Mouse (Mus musculus): ENCODE results near the gene Tmem63c.

DNA sequence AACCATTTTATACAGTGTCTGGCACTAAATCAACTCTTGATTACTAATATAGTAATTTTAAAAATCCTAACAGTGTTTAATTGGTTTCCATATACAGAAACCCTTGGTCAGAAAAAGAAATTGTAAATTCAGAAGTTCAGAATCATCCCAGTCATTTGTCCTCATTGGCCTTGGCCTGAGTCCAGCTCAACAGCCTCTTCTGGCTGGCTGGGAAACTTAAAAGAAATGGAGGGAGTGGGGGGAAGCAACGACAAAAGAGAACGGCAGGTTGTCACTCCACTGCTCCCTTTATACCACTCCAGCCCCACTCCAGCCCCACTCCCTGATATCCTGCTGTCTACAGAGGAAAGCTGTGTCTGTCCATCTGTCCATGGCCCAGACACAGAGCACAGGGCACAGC, 110.0 kb downstream of the Tmem63c start:
- no peak for TF ChIP-seq ZKSCAN1 (IDR thresholded peaks at IDR 0.05; ENCODE audit: low read depth, low read length)
- TF ChIP-seq CTCF (IDR thresholded peaks at IDR 0.05 in 2 of 3, conservative IDR thresholded peaks at IDR 0.05 in 1 of 3; ENCODE audit: control insufficient read depth in 1 of 3, insufficient read depth in 1 of 3, low read depth in 2 of 3, low read length in 3 of 3, poor library complexity in 1 of 3, severe bottlenecking in 1 of 3), result no peak
- no peak for TF ChIP-seq MYB (IDR thresholded peaks at IDR 0.05; ENCODE audit: low read depth, low read length)
- no peak for TF ChIP-seq CHD1 (IDR thresholded peaks at IDR 0.05; ENCODE audit: low read depth, low read length)
- no peak for TF ChIP-seq ZC3H11A (IDR thresholded peaks at IDR 0.05; ENCODE audit: low read depth, low read length)
- no peak for TF ChIP-seq GATA1 (IDR thresholded peaks at IDR 0.05; ENCODE audit: low read depth, low read length)
- no peak for TF ChIP-seq POLR2AphosphoS2 (IDR thresholded peaks at IDR 0.05; ENCODE audit: low read length)
- no peak for TF ChIP-seq JUND (IDR thresholded peaks at IDR 0.05; ENCODE audit: low read depth, low read length)
- TF ChIP-seq EP300 (IDR thresholded peaks at IDR 0.05; ENCODE audit: low read depth in 1 of 2, low read length in 2 of 2), result no peak
- TF ChIP-seq RCOR1 (IDR thresholded peaks at IDR 0.05; ENCODE audit: low read depth, low read length), result no peak
- no peak for TF ChIP-seq POLR2A (IDR thresholded peaks at IDR 0.05; ENCODE audit: control insufficient read depth in 1 of 2, insufficient read depth in 1 of 2, low read depth in 1 of 2, low read length in 2 of 2, poor library complexity in 1 of 2)

All from MEL (cell line).